Comparison of ENCODE assay signal across 8 mouse cellular contexts in genomic region chr16:21210667-21211338, GRCm38 (mm10). TPM values are rescaled to one million over a fixed set of nuclear protein-coding genes. Genes with fewer than 3 reads are reported as not detected.
DNase-seq lines count a peak whose midpoint lies in the region; ATAC-seq lines count a peak whose summit lies in the region.

No protein-coding gene starts in this region.

- ATAC-seq in hematopoietic stem cell, adult 5-6 weeks (replicated peaks in 1 of 2; ENCODE audit: insufficient read depth in 1 of 2, low FRiP score in 2 of 2, low TSS enrichment in 1 of 2, low read depth in 1 of 2, poor library complexity in 2 of 2, severe bottlenecking in 2 of 2): peak; percentile 65 to 80; a peak in 3 of 4 replicates
- no peak for ATAC-seq in erythroid progenitor cell, adult 5-6 weeks (replicated peaks; ENCODE audit: low FRiP score, poor library complexity, severe bottlenecking)

- DNase-seq in Muller cell, postnatal 12 days (ENCODE audit: inconsistent ontology term): peak; percentile 100
- DNase-seq in cerebellum, postnatal 10 days: peak; percentile 86 to 93
- peak; percentile 86 to 87 for DNase-seq in frontal cortex, postnatal 10 days (ENCODE audit: low spot score in 2 of 2)
- peak; percentile 86 to 91 for DNase-seq in layer of hippocampus, adult 8-10 months (ENCODE audit: low spot score in 2 of 2)
- DNase-seq in lung, adult 18-20 months: peak; percentile 89 to 94
- DNase-seq in ovary, postnatal 10 days (ENCODE audit: low spot score): peak; percentile 63

RNA-seq across cellular contexts. Expression of gene Ephb3, which starts 6.2 kb away (rescaled TPM):
- 0.05 TPM in 1 of 2 replicates, not detected in the other for total RNA-seq in hematopoietic stem cell, adult 5-6 weeks (2017)
- total RNA-seq in layer of hippocampus, adult 8-10 months (2022): 10 to 100 TPM; 17.3 to 19.9 (median 19.2) TPM
- not detected in 2 replicates for total RNA-seq in erythroid progenitor cell, adult 5-6 weeks (2015; ENCODE audit: low replicate concordance)
- total RNA-seq in erythroid progenitor cell, adult 5-6 weeks (2017; ENCODE audit: low replicate concordance): not detected in 2 replicates

RNA-seq across cellular contexts. Expression of gene Teddm3, which starts 57.0 kb away (rescaled TPM):
- total RNA-seq in hematopoietic stem cell, adult 5-6 weeks (2017): not detected in 2 replicates
- 1 to 10 TPM in 1 of 4 experiments, under 1 TPM in 3; 0.80 to 1.8 (median 0.92) TPM for total RNA-seq in layer of hippocampus, adult 8-10 months (2022)
- not detected in 2 replicates for total RNA-seq in erythroid progenitor cell, adult 5-6 weeks (2015; ENCODE audit: low replicate concordance)
- total RNA-seq in erythroid progenitor cell, adult 5-6 weeks (2017; ENCODE audit: low replicate concordance): not detected in 2 replicates

Comparison
In these comparisons a context has a peak if more than half of its experiments do, and no peak if none do; other contexts are left out.
1. RNA of gene Ephb3, which starts 6.2 kb away (total RNA-seq): 17.3 to 19.9 TPM in layer of hippocampus, adult 8-10 months; 0.05 TPM in hematopoietic stem cell, adult 5-6 weeks and not detected in erythroid progenitor cell, adult 5-6 weeks; every median in the first group is over 10 times any median in the second.
2. Peak in every context shown above with its lines, with median percentiles within 50 percentile points of each other: DNase-seq.